Mouse (Mus musculus) fat pad, adult 2 months (tissue): ENCODE measurements around the gene Abcb4.
"Not testable (repeated sequence)": the region's sequence is repeated elsewhere in the genome, so short reads cannot be mapped to it uniquely, and the experiment has no call there.

Source experiments
- DNase-seq: peaks from one replicate; pipeline ENCODE4 v3.0.0-alpha.2; 2011; ENCODE audit warnings: low read depth, low spot score; ENCODE audit errors: extremely low read depth

Gene Abcb4

DNA sequence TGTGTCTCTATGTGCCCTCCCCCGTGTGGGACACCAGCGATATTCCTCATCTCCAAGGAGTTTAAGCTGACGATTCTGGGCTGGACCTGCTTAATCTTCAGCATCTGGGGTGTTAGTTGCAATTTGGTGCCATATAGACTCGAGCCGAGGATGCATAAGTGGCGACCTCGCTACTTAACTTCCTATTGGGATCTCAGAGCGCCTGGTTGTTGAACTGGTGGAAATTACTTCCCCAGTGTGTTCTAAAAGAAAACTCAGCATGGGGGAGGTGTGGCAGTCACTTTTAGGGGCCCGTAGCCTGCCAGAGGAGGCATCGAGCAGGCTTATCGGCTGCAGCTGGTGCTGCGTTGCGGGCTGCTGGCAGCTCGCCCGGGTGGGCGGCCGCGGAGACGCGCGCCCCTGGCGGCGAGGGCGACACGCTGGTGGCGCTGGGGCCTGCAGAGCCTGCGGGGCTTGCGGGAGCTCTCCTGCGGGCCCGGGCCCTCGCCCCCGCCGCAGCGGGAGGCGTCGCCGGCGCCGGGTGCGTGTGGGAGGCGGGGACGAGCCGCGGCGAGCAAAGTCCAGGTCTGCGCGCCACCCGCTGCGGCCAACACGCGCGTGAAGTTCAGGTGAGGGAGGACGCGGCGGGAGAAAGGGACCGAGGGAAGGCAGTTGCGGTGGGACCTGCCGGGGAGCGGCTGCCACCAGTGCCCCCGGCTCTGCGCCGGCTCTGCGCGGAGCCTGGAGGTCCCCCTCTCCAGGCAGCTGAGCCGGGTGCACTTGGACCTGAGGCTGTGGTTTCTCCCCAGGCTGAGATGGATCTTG, at the start of gene Abcb4:
Abcb4 (plus strand) TSS at position 418 of the 804 bp plus-strand sequence.
- DNase-seq: no peak

GRCm38 (mm10) chr5:8848607-8849575, 44.6 kb upstream of the Abcb4 start:
- not testable (repeated sequence) for DNase-seq

DNA sequence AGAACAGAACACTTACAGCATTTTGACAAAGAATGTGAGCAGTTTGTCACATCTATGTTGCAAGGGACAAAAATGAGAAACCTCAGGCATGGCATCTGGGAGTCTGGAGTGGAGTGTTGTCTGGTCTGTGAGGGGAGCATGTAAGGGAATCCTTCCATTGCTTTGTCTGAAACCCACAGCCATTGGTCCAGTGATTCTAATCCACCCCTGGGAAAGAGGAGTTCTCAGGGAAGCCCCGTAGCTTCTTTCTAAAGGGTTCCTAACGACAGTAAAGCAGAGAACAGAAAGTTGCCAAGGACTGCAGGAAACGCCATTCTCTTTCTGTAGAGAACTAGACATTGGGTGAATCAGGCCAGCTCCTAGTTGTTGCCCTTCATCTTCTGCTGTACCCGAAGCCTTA, 42.7 kb upstream of the Abcb4 start:
- no peak for DNase-seq

- no peak for DNase-seq
Observed at GRCm38 (mm10) chr5:8857201-8857600, 36.3 kb upstream of the Abcb4 start.

DNA sequence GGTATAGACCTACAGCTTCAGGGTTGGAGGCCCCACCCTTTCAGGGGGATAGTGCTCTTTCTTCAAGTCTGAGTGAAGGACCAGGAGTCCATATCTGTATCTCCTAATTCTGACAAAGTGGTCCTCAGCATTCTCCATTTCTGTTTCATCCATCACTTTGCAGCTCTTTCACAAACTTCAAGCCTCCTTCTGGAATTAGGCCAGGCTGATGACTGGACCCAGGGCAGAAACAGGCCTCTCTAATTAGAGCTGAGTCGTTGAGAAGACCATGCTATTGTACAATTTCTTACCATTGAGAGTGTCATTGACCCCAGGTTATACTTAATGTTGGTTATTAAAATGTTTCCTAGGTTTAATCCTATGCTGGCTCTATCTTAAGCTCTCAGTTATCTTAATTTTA, 31.7 kb upstream of the Abcb4 start:
- no peak for DNase-seq

DNA sequence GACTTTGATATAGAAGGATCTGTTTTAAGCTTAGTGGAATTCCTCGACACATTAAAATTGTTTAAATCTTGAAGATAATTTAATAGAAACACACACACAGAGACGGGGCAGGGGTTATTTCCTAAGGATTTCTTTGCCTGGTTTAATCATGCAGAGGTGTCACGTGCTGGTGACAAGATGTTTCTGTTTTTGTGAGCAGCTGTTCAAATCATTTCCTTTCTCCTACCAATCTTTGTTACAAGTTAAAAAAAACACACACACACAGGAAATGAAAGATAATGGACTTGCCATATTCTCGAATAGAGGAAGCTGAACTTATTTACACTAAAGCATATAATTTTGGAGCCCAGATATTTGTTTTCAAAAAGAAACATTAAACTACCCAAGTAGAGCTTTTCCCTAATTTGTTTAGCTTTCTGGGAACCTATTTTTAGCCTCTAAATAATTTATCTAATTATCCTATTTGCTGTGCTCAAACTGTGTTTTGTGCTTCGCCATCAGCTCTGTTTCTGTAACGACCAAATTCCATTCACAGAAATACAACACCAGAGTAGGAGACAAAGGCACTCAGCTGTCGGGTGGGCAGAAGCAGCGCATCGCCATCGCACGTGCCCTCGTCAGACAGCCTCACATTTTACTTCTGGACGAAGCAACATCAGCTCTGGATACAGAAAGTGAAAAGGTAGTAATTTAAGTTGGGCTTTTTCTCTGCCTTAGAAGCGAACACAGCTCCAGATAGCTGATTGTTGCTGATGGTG, 29.8 kb upstream of the Abcb4 start:
- no peak for DNase-seq

GRCm38 (mm10) chr5:8865630-8866029, 27.9 kb upstream of the Abcb4 start:
- not testable (repeated sequence) for DNase-seq

- DNase-seq: no peak
Observed at GRCm38 (mm10) chr5:8866366-8866765, 27.2 kb upstream of the Abcb4 start.

- no peak for DNase-seq
Observed at GRCm38 (mm10) chr5:8868019-8868418, 25.5 kb upstream of the Abcb4 start.

GRCm38 (mm10) chr5:8872979-8873915, 20.3 kb upstream of the Abcb4 start:
- DNase-seq: no peak

DNA sequence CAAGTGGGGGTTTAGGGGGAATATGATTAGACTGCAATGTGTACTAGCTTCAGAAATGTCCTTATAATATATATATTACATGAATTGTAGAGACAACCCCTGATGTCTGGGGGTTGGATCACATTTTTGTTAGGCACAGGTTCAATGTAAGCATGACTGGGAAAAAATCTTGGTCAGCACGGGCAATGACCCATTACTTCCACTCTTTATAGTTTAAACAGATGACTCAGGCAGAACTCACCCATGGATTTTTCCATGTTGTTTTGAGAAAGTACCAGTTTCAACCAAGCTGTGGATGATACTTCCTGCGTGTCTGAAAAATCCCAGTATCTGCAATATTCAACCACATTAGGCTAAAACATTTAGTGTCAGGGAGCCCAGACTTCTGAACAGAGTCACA, 16.4 kb upstream of the Abcb4 start:
- no peak for DNase-seq

GRCm38 (mm10) chr5:8877800-8878199, 15.7 kb upstream of the Abcb4 start:
- DNase-seq: no peak

DNA sequence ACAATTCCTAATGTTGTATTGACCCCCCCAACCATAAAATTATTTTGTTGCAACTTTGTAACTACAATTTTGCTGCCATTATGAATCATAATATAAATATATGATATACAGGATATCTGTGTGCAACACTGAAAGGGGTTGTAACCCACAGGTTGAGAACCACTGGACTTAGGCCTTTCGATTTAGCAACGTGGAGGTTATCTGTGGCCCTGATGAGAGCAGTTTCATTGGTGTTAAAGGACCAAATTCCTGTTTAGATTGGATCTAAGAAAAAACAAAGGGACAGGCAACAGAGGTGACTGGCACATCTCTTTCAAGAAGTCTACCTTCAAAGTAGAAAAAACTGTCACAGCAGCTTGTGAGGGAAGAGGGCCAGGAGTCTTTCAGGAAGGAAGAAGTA, 7.7 kb upstream of the Abcb4 start:
- DNase-seq: no peak

- DNase-seq: no peak
Observed at GRCm38 (mm10) chr5:8894104-8894425, 548 bp downstream of the Abcb4 start.

- DNase-seq: no peak
Observed at GRCm38 (mm10) chr5:8894641-8895490, 1.3 kb downstream of the Abcb4 start.

GRCm38 (mm10) chr5:8896198-8896597, 2.7 kb downstream of the Abcb4 start:
- DNase-seq: no peak

- no peak for DNase-seq
Observed at GRCm38 (mm10) chr5:8898246-8898645, 4.7 kb downstream of the Abcb4 start.

- DNase-seq: no peak
Observed at GRCm38 (mm10) chr5:8901001-8901400, 7.5 kb downstream of the Abcb4 start.

- no peak for DNase-seq
Observed at GRCm38 (mm10) chr5:8902141-8902817, 8.8 kb downstream of the Abcb4 start.
